Mouse (Mus musculus) gastrocnemius, adult 8-10 months (tissue): ENCODE measurements at regions not wholly inside any gene's neighbourhood (a gene's known extent, or its start where the extent isn't known, plus 50 kb on each side); places are given as distances from the start of the nearest gene placed in this dataset.

ENCODE experiments used
- DNase-seq, 2 experiments: peaks; one replicate each; pipeline ENCODE4 v3.0.0; 2022; ENCODE audit warnings: low spot score in 2 of 2

DNA sequence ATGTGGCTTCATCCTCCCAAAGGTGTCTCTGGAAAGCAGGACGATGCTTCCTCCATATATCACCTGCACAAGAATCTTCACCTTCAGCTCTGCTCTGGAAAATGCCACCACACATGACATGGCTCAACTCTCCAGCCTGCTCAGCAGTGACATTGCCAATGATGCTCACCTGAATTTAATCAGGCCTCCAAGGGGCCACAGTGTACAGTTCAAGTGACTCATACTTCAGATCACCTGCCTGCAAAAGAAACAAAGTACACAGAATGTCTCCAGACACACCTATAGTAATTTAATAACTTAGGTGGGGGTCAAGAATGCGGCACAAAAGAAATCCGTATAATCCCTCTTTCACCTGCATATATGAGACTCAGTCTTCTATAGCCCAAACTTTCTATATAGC lies 160.0 kb upstream of the Vstm2b start:
- no peak for DNase-seq

DNA sequence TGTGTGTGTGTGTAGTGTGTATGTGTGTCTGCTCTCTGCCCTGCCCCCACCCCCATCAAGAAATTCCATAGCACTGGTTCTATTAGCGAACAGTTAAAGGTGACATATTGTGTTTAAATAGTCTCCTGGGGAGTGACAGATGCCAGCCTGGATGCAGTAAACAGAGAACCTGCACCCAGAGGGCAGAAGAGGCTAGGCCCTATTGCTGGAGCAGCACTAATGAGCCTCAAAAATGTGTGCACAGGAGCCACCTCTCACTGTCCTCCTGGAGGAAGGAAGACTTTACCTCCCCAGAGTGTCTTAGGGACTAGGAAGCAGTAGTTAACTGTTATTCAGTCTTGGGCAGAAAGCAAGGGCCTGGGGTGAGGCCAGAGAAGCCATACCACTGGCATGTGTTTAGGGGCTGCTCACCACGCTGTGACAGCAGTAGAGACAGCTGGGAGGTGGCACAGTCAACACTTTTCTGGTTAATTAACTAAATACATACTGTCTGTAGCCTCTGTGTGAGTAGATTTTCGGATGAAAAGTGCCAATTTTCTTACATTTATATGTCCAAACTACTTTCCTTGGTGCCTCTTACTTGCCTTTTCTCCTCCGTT lies 155.5 kb upstream of the Vstm2b start:
- no peak for DNase-seq

DNA sequence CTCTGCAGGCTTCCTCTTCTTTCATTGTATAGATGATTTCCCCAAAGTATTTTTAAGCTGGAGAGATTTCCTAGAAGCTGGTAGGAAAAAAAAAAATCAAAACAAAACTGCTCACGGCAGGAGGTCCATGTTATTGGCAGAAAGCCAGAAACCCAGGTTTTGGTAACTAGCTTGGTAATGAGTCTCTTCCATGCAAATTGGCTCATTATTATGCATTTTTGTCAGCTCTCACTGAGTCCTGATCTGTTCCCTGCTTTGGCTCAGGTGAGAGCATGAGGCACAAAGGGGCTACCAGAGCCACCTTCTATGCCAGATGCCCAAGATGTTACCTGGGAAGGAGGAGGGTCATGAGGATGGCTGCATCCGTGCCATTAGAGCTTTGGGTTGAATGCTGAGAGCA lies 146.3 kb upstream of the Vstm2b start:
- DNase-seq, result no peak

DNA sequence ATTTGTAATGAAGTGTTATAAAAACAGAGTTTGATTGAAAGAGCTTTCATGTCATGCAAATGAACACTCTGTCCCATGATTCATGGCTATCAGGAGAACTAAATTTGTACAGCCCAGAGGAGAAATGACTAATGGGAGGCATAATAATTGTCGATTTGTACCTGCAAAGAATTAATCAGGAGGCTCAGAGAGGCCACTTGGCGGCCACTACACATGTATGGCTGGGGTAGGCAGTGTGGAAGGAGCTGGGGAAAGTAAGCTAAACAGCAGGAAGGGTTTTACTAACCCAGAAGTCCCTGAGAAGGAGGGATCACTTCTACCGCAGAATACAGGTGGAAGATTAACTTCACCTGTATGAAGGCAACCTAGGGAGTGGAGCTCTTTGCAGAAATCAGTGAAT lies 145.9 kb upstream of the Vstm2b start:
- DNase-seq, result no peak

DNA sequence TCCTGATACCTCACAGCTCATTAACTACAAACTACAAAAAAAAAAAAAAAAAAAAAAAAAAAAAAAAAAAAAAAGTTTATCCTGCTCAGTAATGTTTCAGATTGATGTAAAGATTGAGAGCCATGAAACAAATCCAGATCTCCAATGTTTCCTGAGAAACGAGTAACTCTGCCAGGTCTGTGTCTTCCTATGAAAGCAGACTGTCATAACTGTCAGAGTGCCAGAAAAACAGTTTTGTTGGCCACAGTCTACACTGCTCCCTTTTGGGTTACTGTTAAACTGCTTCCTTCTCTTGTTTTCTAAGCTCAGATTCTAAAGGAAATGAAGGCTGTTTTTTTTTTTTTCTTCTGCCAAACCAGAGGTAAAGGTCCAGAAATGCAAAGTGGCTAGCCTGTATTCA lies 144.6 kb upstream of the Vstm2b start:
- no peak for DNase-seq

DNA sequence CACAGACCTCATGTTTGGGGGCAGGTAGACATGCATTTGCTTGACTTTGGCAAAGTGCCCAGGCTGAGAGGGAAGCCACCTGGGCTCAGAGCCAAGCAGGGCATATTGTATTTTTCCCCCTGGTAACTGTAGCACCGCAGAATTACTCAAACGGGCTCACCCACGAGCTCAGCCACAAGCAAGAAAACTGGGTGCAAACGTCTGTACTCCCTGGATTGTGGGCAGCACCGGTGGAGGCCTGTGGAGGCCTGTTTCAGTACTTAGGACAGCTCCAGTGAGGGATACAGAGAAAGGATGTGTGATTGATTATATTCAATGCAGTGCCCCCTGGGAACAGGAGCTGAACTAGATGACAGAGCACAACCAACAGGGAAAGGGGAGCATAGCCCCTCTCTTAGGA lies 135.6 kb upstream of the Vstm2b start:
- DNase-seq, result no peak

DNA sequence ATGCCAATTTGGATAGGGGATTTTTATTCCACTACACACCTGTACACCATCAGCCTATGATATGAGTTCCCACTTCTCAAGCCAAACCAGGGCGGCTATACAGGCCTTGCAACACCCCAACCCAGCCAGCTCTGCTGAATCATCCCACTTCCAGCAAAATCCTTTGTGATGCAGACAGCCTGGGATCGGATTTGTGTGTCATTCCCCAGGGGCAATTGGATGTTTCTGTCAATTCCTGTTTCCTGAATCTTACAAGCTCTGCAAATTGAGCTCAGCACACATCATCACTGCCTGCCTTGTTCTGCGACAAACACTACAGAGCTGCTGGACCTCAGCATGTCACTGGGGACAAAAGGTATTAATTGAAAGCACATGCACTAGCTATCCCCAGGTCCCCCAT lies 132.0 kb upstream of the Vstm2b start:
- DNase-seq, result no peak

DNA sequence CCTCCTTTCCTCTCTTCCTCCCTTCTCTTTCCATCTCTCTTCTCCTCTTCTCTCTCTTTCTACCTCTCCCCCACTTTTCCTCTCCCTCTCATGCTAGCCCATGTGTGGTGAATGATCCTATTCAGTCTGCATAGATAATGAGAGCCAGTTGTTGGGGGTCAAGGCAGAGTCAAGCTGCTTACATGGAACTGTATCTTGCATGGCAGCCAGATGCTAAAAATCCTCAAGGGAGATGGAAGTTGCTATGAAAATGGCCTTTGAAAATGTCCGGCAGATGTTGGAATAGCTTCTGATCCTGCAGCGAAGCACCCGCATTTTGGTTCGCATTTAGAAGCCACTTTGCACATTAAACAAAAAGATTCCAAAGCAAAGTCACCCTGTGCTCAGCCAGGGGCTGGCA lies 121.9 kb upstream of the Vstm2b start:
- no peak for DNase-seq

DNA sequence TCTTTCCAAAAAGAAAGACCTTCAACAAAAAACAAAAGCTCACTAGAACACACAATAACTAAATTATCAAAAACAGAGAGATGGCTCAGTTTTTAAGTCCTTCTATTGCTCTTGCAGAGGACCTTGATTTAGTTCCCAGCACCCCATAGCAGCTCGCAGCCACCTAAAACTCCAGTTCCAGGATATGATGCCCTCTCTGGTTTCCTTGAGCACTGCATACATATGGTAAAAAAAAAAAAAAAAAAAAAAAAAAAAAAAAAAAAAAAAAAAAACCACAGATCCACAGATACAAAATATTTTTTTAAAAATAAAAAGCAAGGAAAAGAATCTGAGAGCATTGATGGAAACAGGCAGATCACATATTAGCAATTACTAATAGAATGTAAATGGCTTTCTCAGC lies 113.2 kb upstream of the Vstm2b start:
- DNase-seq, result no peak

DNA sequence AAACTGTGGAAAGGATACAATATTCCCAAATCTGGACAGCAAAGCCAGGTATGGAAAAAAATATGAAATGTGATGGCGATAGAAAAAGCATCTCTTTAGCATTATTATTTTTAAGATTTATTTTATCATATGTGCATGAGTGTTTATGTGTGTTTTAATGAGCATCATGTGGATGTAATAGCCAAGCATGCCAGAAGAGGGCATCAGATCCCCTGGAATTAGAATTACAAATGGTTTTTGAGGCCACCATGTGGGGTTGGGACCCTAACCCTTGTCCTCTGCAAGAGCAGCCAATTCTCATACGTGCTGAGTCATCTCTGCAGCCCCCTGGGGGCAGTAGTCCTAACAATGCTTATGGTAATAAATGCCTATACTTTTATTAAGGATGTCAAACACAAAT lies 111.4 kb upstream of the Vstm2b start:
- DNase-seq, result no peak

DNA sequence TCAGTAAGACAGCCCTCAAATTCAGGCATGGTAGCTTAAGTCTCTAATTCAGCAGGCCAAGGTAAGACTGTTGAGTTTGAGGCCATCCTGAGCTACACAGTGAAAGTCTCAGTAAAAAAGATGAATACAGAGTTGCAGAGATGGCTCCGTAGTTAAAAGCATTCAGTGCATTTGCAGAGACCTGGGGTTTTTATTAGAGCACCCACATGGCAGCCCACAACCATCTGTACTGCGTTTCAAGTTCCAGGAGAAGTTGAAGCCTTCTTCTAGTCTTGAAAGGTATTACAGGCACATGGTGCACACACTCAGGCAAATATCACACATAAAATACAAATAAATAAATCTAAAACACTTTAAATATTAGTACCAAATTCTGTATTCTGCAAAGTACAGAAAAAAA lies 109.6 kb upstream of the Vstm2b start:
- DNase-seq, result no peak

DNA sequence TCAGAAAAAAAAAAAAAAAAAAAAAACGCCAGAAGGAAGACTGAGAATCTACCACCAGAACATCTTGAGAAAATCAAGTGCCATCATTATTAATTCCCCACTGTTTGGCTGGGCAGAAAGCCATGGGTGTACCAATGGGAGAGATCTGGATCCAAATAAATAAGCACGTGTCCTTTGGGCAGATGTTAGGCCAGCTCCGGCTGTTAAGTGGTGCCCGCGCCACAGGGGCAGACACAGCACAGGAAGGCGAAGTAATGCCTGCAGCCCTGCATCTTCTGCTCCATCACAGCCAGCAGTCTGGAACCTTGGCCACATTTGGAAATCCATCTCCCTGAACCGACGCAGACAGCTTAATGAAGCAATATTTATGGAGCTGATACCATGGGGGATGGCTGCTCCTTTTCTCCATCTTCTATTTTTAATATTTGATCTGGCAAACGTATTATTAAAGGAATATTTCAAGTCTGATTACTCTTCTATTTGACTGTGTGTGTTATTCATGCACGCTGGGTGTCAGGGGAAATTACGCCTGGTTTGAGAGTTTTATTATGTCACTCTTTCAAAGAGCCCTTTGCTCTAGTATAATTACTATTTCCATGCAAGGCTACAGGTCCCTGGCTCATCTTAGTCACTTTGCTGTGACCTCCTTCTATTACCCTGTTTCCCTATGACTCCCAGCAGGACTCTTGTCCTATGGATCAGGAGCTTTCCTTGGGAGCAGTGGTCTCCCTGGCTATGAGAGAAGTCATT lies 103.5 kb upstream of the Vstm2b start:
- no peak for DNase-seq

DNA sequence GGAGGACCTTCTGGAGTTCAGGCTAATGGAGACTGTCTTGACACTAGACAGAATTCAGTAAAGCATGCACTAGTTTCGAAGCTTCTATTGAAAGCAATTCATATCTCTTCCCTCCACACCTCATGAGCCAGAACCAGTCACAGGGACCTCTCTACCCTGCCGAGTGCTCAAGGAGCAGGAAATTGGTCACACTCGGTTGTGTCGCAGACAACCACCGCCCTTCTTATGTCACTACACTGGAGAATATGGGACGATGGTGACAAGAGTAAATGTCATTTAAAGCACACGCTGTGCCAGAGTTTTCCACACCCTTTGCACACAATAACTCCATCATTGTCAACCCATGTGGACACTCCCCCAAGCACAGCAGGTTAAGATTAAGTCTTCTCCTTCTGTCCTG lies 98.3 kb upstream of the Vstm2b start:
- DNase-seq, result no peak

DNA sequence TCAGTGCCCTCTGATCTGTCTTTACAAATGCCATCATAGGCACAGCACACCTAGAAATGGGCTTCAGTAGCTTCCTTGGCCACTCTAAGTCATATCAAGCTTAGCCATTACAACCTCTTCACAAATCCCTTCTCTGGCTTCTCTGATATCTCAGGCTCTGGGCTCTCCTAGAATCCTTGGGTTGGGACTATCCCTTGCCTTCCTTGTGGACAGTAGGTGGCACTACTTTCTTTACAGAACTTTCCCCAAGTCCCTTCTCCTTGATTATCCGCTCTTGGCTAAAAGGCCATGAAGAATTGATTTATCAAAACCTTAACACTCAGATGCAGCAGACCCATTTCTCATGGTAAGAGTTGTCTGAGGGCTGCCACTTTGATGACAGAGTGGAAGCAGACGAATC lies 96.8 kb upstream of the Vstm2b start:
- DNase-seq, result no peak

DNA sequence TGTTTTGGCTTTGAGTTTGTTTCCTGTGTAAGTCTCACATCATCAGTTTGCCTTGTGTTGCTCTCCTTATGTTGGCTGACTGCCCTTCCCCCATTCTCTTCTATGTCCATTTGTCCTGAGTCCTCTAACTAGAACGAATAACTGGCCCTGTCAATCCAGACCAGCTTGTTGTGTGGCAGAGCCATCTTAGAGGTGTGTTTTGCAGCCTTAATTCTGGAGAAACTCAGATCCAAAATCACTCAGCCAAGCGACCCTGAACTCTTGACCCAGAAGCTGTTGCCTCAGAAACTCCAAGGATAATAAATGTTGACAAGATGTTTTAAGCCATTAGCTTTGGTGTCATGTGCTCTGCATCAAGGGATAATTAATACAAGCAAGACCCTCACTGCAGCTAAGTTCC lies 92.9 kb upstream of the Vstm2b start:
- no peak for DNase-seq

DNA sequence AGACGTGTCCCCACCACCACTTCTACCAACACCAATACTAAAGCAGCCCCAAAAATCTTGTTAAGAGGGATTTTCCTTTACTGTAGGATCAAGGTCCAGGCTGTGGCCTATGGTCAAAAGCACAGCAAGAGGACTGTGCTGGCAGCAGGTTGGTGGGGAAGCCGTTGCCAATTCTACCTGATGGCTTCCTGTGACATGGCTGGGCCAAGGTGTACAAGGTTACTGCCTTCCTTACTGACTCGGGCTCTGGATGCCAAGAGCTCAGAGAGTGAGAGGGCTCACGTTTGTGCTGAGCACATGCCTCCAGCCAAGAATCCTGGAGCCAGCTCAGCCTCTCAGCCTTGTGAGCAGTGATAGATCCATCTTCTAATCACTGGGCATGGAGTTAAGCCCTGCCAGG lies 92.3 kb upstream of the Vstm2b start:
- no peak for DNase-seq

DNA sequence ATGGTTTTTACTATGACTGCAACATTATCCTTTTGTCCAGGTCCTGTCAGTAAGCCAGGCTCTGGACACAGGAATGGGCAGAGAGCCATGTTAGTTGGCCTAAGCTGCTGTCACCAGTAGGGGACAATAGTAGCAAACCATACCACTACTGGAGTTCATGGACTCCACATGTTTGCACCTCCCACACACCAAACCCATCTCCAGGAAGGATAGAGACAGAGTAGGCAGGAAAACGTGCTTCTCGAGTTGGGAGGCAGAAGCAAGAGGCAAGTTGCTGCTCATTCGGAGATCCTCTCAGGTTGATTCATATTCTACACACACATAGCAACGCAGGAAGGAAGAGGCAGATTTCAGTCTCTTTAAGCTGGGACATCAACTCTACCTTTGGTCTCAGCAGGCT lies 85.2 kb upstream of the Vstm2b start:
- DNase-seq, result no peak

DNA sequence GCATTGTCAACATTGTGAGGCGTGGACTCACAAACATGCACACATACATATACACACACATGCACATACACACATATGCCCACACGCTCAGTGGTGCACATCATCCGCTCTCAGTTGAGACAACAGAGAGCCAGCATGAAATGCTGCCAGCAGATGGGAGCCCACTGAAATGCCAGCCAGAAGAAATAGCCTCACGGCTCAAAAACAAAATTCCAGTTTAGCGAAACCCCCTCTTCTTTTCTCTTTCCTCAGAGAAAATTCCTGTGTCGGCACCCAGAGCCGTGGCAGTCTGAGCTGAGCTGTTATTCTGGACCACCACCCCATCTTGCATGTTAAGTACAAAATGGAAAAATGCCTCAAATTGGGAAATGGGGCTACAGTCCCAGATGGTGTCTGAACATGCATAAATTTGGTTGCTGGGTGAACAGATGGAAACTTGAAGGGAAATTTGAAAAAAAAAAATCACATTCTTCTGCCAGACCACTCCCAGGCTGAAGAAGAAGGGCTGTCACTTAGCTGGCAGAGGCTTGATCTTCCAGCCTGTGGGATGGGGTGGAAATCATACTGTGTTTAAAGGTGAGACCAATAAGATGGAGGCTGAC lies 72.9 kb upstream of the Vstm2b start:
- no peak for DNase-seq

DNA sequence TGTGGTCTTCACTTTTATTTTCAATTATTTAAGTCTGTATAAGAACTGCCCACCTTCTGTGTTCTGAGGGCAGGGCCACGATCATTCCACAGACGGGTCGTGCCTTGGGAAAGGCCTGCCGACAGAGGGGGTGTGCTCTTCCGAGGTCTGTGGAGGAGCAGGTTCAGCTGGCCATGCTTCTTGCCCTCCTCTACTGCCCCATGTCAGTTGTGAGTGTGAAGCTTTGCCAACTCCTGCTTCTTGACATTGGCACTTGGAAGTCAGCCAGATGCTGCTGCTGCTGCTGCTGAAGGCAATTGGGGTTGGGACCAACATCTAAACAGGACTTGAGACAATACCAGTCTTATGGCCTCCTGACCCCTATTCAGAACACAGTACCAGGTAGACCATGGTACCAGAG lies 68.6 kb upstream of the Vstm2b start:
- no peak for DNase-seq

DNA sequence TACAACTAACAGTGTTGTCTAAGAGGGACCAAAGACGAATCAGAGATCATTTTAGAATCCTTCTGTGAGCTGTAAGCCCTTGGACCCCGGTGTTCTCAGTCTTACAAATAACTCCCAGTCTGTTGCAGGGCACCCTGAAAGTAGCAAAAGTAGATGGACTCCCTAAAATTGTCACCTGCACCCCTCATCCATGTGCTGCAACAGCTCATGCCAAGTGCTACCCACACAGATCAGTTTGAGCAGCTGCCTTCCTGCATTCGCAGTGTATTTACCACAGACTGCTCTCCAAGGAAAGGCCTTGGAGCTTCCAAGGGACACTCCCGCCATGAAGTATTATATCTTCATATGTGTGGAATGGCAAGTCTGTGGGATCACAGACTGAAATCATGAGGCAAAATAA lies 66.5 kb upstream of the Vstm2b start:
- no peak for DNase-seq

DNA sequence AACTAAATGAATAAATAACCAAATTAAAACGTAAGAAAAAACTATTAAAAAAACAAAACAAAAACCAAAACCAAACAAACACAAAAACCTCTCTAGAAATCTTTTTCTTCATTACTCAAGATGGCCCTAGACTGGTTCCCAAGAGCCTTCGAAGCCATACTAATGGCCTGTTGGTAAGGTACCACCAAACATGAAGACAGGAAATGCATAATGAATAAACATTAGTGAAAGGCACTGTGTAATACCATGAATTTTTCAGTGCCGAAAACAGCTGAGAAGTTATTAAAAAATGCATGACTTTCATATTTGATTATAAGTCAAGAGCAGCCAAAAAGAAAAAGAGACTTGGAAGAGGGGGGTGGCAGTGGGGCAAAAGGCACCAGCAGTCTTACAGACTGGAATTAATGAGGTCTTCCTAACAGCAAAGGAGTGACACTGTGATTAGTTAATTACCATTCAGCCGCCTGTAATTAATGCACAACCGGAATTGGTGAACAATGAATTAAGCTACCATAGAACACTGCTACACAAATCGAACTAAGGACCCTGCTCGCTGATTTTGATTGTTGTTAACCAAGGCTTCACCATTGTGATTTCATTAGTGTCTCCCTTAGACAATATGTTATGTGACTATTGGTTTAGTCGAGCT lies 55.7 kb upstream of the Vstm2b start:
- DNase-seq, result no peak

DNA sequence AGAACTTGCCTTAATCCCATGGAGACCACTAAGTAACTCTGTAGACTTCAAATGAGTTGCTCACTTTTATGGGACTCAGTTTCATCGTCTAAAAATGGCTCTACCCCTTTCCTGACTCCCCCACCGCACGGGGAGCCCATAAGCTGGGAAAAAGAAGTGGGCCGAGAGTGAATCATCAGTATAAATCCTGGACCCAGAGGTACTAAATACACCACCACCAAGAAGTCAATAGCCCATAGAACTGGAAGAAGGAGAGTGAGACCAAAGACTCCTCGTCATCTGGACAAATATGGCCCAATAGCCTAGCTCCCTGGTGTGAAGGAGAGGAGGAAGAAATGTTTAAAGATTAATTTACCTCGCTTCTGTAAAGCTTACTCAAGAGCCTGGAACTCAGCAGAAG lies 51.6 kb upstream of the Vstm2b start:
- no peak for DNase-seq
